Mouse (Mus musculus) ES-CJ7 (cell line): ENCODE measurements around the gene Tex22.

ENCODE experiments used
- DNase-seq: peaks from one replicate; pipeline ENCODE4 v3.0.0; 2011; ENCODE audit warnings: low read depth, low spot score

Tex22 gene

GRCm38 (mm10) chr12:113074329-113075062 is at the start of gene Tex22:
Tex22 (plus strand) TSS chr12:113074502.
- DNase-seq: peak; percentile 80

- peak; percentile 21 for DNase-seq
Measured at GRCm38 (mm10) chr12:113026557-113026956, 47.7 kb upstream of the Tex22 start.

- no peak for DNase-seq
Measured at GRCm38 (mm10) chr12:113027495-113027894, 46.8 kb upstream of the Tex22 start.

GRCm38 (mm10) chr12:113028067-113028466 is 46.2 kb upstream of the Tex22 start:
- DNase-seq: no peak

GRCm38 (mm10) chr12:113028898-113029297 is 45.4 kb upstream of the Tex22 start:
- no peak for DNase-seq

GRCm38 (mm10) chr12:113030046-113030445 is 44.3 kb upstream of the Tex22 start:
- DNase-seq: no peak

GRCm38 (mm10) chr12:113030993-113031392 is 43.3 kb upstream of the Tex22 start:
- no peak for DNase-seq

GRCm38 (mm10) chr12:113031441-113031840 is 42.9 kb upstream of the Tex22 start:
- no peak for DNase-seq

GRCm38 (mm10) chr12:113032296-113033250 is 41.7 kb upstream of the Tex22 start:
- no peak for DNase-seq

- DNase-seq: no peak
Measured at GRCm38 (mm10) chr12:113035093-113035492, 39.2 kb upstream of the Tex22 start.

GRCm38 (mm10) chr12:113036996-113037395 is 37.3 kb upstream of the Tex22 start:
- no peak for DNase-seq

GRCm38 (mm10) chr12:113038414-113038813 is 35.9 kb upstream of the Tex22 start:
- no peak for DNase-seq

GRCm38 (mm10) chr12:113041481-113042439 is 32.5 kb upstream of the Tex22 start:
- no peak for DNase-seq

GRCm38 (mm10) chr12:113042543-113042942 is 31.8 kb upstream of the Tex22 start:
- no peak for DNase-seq

GRCm38 (mm10) chr12:113044916-113045677 is 29.2 kb upstream of the Tex22 start:
- peak; percentile 37 for DNase-seq

GRCm38 (mm10) chr12:113046861-113047260 is 27.4 kb upstream of the Tex22 start:
- DNase-seq: no peak

- DNase-seq: no peak
Measured at GRCm38 (mm10) chr12:113048103-113048502, 26.2 kb upstream of the Tex22 start.

- no peak for DNase-seq
Measured at GRCm38 (mm10) chr12:113049836-113050235, 24.5 kb upstream of the Tex22 start.

- DNase-seq: no peak
Measured at GRCm38 (mm10) chr12:113050671-113051070, 23.6 kb upstream of the Tex22 start.

GRCm38 (mm10) chr12:113051628-113052403 is 22.5 kb upstream of the Tex22 start:
- DNase-seq: peak; percentile 71
